Mouse (Mus musculus) kidney, embryonic 14.5 days (tissue): ENCODE measurements around the gene Tuba1a. TPM values are rescaled to one million over a fixed set of nuclear protein-coding genes. Genes with fewer than 3 reads are reported as not detected.

ENCODE experiments used
- ATAC-seq: fragments of 200-750 bp; cut with Nextera tagmentation; 2 replicates; pipeline ENCODE4 v1.8.0; 2017; ENCODE audit warnings: moderate number of reproducible peaks, mild to moderate bottlenecking, moderate TSS enrichment, moderate library complexity; ENCODE audit not compliant: low FRiP score, low TSS enrichment
- H3K27ac ChIP-seq: fragments of 300-500 bp; sonication (generic); 2 replicates; pipeline ENCODE4 v1.5.1; 2014; ENCODE audit warnings: low read depth, mild to moderate bottlenecking, low read length, moderate library complexity, mixed read lengths
- H3K27me3 ChIP-seq: fragments of 300-500 bp; sonication (generic); 2 replicates; pipeline ENCODE4 v1.6.1; 2014; ENCODE audit warnings: mild to moderate bottlenecking, low read length; ENCODE audit not compliant: control insufficient read depth, insufficient read depth
- H3K36me3 ChIP-seq: fragments of 300-500 bp; sonication (generic); 2 replicates; pipeline ENCODE4 v1.6.1; 2014; ENCODE audit warnings: low read length, mixed read lengths; ENCODE audit not compliant: control insufficient read depth, insufficient read depth
- H3K4me1 ChIP-seq: fragments of 300-500 bp; sonication (generic); 2 replicates; pipeline ENCODE4 v1.6.1; 2014; ENCODE audit warnings: low read length, mixed read lengths; ENCODE audit not compliant: control insufficient read depth, insufficient read depth
- H3K4me2 ChIP-seq: fragments of 300-500 bp; sonication (generic); replicated peaks from 2 replicates; pipeline ENCODE4 v1.6.1; 2014; ENCODE audit warnings: low read depth, mild to moderate bottlenecking, low read length
- H3K4me3 ChIP-seq: fragments of 300-500 bp; sonication (generic); 2 replicates; pipeline ENCODE4 v1.5.1; 2014; ENCODE audit warnings: mild to moderate bottlenecking, low read length
- H3K9ac ChIP-seq: fragments of 300-500 bp; sonication (generic); 2 replicates; pipeline ENCODE4 v1.6.1; 2014; ENCODE audit warnings: low read depth, mild to moderate bottlenecking, low read length, moderate library complexity
- H3K9me3 ChIP-seq: fragments of 300-500 bp; sonication (generic); 2 replicates; pipeline ENCODE4 v1.6.1; 2016; ENCODE audit warnings: low read length; ENCODE audit not compliant: control insufficient read depth
- WGBS: fragments of 180-500 bp; shearing (Covaris S2); extraction: QIAGEN DNeasy Blood & Tissue Kit; methylation state at CpG from one replicate; pipeline ENCODE4 v1.1.7; 2014; 5-methylcytosine and 5-hydroxymethylcytosine counted together
- polyA plus RNA-seq: library from polyadenylated mRNA; unstranded; fragments of >200 nt; fragmentation: Nextera tagmentation; extraction: Ambion mirVana; gene quantifications from 2 replicates; pipeline ENCODE4 v1.2.1, GENCODE M21; 2014

Tuba1a gene
- polyA plus RNA-seq, 1 experiment from 2014 or later = 891 TPM

- Histone ChIP-seq H3K27ac (no peak overlapping the region), H3K4me3 (no peak overlapping the region), H3K27me3 (no peaks in the 10 kb centered on the region), H3K4me2 (no peak overlapping the region), H3K36me3 (no peaks in the 10 kb centered on the region), H3K4me1 (peaks cover 6% of the 10 kb centered on the region; the same call in 1 of the 2 replicates), H3K9me3 (no peaks in the 10 kb centered on the region), H3K9ac (no peak overlapping the region)
- 82% methylated on average over 3 of the region's 3 CpGs for WGBS
- ATAC-seq = no peak
Observed at GRCm38 (mm10) chr15:98959531-98959930, 6.0 kb upstream of the Tuba1a start.

- H3K4me2 ChIP-seq = no peak overlapping the region
- H3K9ac ChIP-seq = no peak overlapping the region
- no peaks in the 10 kb centered on the region for H3K36me3 ChIP-seq
- no peaks in the 10 kb centered on the region for H3K9me3 ChIP-seq
- peaks cover 7% of the 10 kb centered on the region; the same call in 1 of the 2 replicates for H3K4me1 ChIP-seq
- no peak for ATAC-seq
- no peak overlapping the region for H3K4me3 ChIP-seq
- WGBS = 88% methylated on average over 4 of the region's 4 CpGs
- H3K27ac ChIP-seq = no peak overlapping the region
- H3K27me3 ChIP-seq = no peaks in the 10 kb centered on the region
Observed at GRCm38 (mm10) chr15:98958901-98959420, 5.5 kb upstream of the Tuba1a start.

DNA sequence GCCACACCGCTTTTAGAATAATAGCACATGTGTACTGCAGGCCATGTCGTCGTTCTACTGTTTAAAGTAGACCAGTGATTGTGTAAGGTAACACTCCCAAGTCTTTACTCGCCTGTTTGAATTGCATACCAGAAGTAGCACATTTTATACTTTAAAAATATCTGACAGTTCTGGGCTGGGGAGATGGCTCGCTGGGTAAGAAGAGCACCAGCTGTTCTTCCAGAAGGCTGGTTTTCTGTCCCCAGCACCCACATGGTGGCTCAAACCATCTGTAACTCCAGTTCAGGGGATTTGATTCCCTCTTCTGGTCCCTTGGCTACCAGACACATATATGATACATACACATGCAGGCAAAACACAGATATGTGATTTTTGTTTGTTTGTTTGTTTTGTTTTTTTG lies 4.0 kb upstream of the Tuba1a start:
- no peak for ATAC-seq
- Histone ChIP-seq H3K27me3 (no peaks in the 10 kb centered on the region), H3K4me2 (no peak overlapping the region), H3K4me3 (no peak overlapping the region), H3K9me3 (no peaks in the 10 kb centered on the region), H3K4me1 (peaks cover 7% of the 10 kb centered on the region; the same call in 1 of the 2 replicates), H3K9ac (no peak overlapping the region), H3K27ac (no peak overlapping the region), H3K36me3 (no peaks in the 10 kb centered on the region)
- WGBS = 71% methylated on average over 5 of the region's 5 CpGs

GRCm38 (mm10) chr15:98956000-98956399 lies 2.5 kb upstream of the Tuba1a start:
- no peak for ATAC-seq
- no peak overlapping the region for H3K4me3 ChIP-seq
- H3K9ac ChIP-seq = no peak overlapping the region
- H3K4me2 ChIP-seq = no peak overlapping the region
- H3K27me3 ChIP-seq = no peaks in the 10 kb centered on the region
- no peaks in the 10 kb centered on the region for H3K9me3 ChIP-seq
- no peak overlapping the region for H3K27ac ChIP-seq
- WGBS = 88% methylated on average over 4 of the region's 4 CpGs
- peaks cover 3% of the 10 kb centered on the region; the same call in 1 of the 2 replicates for H3K36me3 ChIP-seq
- H3K4me1 ChIP-seq = peaks cover 14% of the 10 kb centered on the region; the same call in 1 of the 2 replicates

- whole genome bisulfite sequencing = 84% methylated on average over 4 of the region's 4 CpGs
- peaks cover 5% of the 10 kb centered on the region; the same call in 1 of the 2 replicates for H3K36me3 ChIP-seq
- H3K4me3 ChIP-seq = no peak overlapping the region
- H3K4me2 ChIP-seq = peak overlapping the region; percentile 34; the same call in 1 of the 2 replicates
- H3K9ac ChIP-seq = no peak overlapping the region
- no peak for ATAC-seq
- H3K27me3 ChIP-seq = no peaks in the 10 kb centered on the region
- peaks cover 14% of the 10 kb centered on the region; the same call in 1 of the 2 replicates for H3K4me1 ChIP-seq
- H3K27ac ChIP-seq = no peak overlapping the region
- H3K9me3 ChIP-seq = no peaks in the 10 kb centered on the region
Observed at GRCm38 (mm10) chr15:98955324-98955723, 1.8 kb upstream of the Tuba1a start.

DNA sequence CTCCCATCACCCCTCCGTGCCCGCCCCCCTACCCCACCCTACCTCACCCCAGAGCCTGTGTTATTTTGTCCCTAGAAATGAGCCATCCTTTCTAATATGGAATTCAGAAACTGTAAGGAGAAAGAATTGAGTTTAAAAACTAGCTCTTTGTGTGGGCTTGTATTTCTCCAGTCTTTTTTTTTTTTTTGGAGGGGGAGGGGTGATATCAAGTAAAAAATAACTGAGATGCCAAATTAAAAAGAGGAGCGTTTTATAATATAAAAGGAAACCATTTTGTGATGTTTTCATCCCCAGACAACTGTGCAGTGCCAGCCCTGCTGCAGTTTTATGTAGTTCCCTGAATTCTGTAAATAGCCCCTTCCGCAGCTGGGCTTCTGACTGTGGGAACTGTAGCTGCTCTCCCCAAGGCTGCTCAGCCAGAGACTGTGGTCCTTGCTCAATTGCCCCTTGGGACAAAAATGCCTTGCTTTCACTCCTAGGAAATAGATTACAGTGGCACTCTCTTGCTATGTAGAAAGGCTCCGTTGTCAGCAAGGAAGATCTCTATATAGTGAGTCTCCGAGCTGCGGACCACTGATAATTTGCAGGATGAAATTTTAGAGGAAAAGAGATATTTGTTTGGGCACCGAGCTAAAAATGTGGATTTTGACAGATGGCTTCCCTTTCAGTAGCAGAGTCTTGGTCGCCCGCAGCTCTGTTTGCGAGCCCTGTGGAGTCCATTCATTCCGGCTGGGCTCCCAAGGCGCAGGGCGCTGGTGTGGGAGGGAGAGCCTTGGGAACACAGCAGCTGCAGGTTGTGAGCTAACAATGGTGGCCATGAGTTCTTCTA lies 1.1 kb upstream of the Tuba1a start:
- ATAC-seq = no peak
- Histone ChIP-seq H3K9me3 (no peaks in the 10 kb centered on the region), H3K4me3 (peak overlapping the region; percentile 13; the same call in 1 of the 2 replicates), H3K4me2 (peak overlapping the region; percentile 34), H3K27me3 (no peaks in the 10 kb centered on the region), H3K4me1 (peaks cover 14% of the 10 kb centered on the region; the same call in 1 of the 2 replicates), H3K27ac (peak overlapping the region; percentile 52; the same call in 1 of the 2 replicates), H3K36me3 (peaks cover 7% of the 10 kb centered on the region), H3K9ac (peak overlapping the region; percentile 34; the same call in 1 of the 2 replicates)
- WGBS = 16% methylated on average over 14 of the region's 14 CpGs

GRCm38 (mm10) chr15:98952751-98953400 lies 627 bp downstream of the Tuba1a start:
- H3K9ac ChIP-seq = peak overlapping the region; percentile 75
- peaks cover 14% of the 10 kb centered on the region; the same call in 1 of the 2 replicates for H3K4me1 ChIP-seq
- H3K36me3 ChIP-seq = peaks cover 12% of the 10 kb centered on the region
- no peaks in the 10 kb centered on the region for H3K9me3 ChIP-seq
- H3K4me2 ChIP-seq = peak overlapping the region; percentile 65
- H3K27ac ChIP-seq = peak overlapping the region; percentile 98
- H3K27me3 ChIP-seq = no peaks in the 10 kb centered on the region
- ATAC-seq = peak; percentile 85
- WGBS = under 1% methylated on average over 41 of the region's 41 CpGs
- peak overlapping the region; percentile 54 for H3K4me3 ChIP-seq

- peak overlapping the region; percentile 18; the same call in 1 of the 2 replicates for H3K27ac ChIP-seq
- WGBS = 30% methylated on average over 5 of the region's 5 CpGs
Observed at GRCm38 (mm10) chr15:98952063-98952455, 1.4 kb downstream of the Tuba1a start.

More at GRCm38 (mm10) chr15:98952063-98952455, 1.4 kb downstream of the Tuba1a start:
- peak overlapping the region; percentile 75 for H3K9ac ChIP-seq
- H3K4me1 ChIP-seq = peaks cover 14% of the 10 kb centered on the region; the same call in 1 of the 2 replicates
- H3K27me3 ChIP-seq = no peaks in the 10 kb centered on the region
- no peaks in the 10 kb centered on the region for H3K9me3 ChIP-seq
- H3K4me3 ChIP-seq = peak overlapping the region; percentile 54
- H3K36me3 ChIP-seq = peaks cover 12% of the 10 kb centered on the region
- ATAC-seq = no peak
- peak overlapping the region; percentile 65 for H3K4me2 ChIP-seq
